Mouse (Mus musculus): Measurements from ENCODE around the gene Slc35a1. TPM values are rescaled to one million over a fixed set of nuclear protein-coding genes. Genes with fewer than 3 reads are reported as not detected.

The Slc35a1 gene
- polyA plus RNA-seq, 1 experiment from 2014 or later, result 42.8 TPM

GRCm38 (mm10) chr4:34639745-34640364 is 47.4 kb downstream of the Slc35a1 start:
- ATAC-seq (replicated peaks; ENCODE audit: low FRiP score) (no peak), DNase-seq (ENCODE audit: low spot score) (no peak)
- Histone ChIP-seq H3K4me2 (no peak overlapping the region), H3K27me3 (replicated peaks; ENCODE audit: control insufficient read depth, insufficient read depth, low read length) (no peaks in the 10 kb centered on the region), H3K36me3 (ENCODE audit: control insufficient read depth, insufficient read depth, low read length) (peaks cover 8% of the 10 kb centered on the region; the same call in 1 of the 2 replicates), H3K27ac (ENCODE audit: low read depth, low read length) (no peak overlapping the region), H3K4me1 (replicated peaks; ENCODE audit: control insufficient read depth, insufficient read depth, low read length) (no peaks in the 10 kb centered on the region), H3K9ac (ENCODE audit: low read depth, low read length) (no peak overlapping the region), H3K4me3 (ENCODE audit: low read depth, low read length) (no peak overlapping the region), H3K9me3 (ENCODE audit: control insufficient read depth, low read length) (no peaks in the 10 kb centered on the region)
- WGBS, result 86% methylated on average over 5 of the region's 5 CpGs

GRCm38 (mm10) chr4:34637851-34638250 is 49.4 kb downstream of the Slc35a1 start:
- no peak overlapping the region for H3K4me2 ChIP-seq
- H3K4me3 ChIP-seq (ENCODE audit: low read depth, low read length), result no peak overlapping the region
- H3K27me3 ChIP-seq (replicated peaks; ENCODE audit: control insufficient read depth, insufficient read depth, low read length), result no peaks in the 10 kb centered on the region
- no peak for ATAC-seq (replicated peaks; ENCODE audit: low FRiP score)
- no peak overlapping the region for H3K9ac ChIP-seq (ENCODE audit: low read depth, low read length)
- H3K4me1 ChIP-seq (replicated peaks; ENCODE audit: control insufficient read depth, insufficient read depth, low read length), result no peaks in the 10 kb centered on the region
- WGBS, result 83% methylated on average over 4 of the region's 4 CpGs
- no peak for DNase-seq (ENCODE audit: low spot score)
- no peak overlapping the region for H3K27ac ChIP-seq (ENCODE audit: low read depth, low read length)
- no peaks in the 10 kb centered on the region for H3K9me3 ChIP-seq (ENCODE audit: control insufficient read depth, low read length)
- H3K36me3 ChIP-seq (ENCODE audit: control insufficient read depth, insufficient read depth, low read length), result peaks cover 7% of the 10 kb centered on the region; the same call in 1 of the 2 replicates

- no peak overlapping the region for H3K27ac ChIP-seq (ENCODE audit: low read depth, low read length)
- no peak overlapping the region for H3K4me2 ChIP-seq
- H3K9ac ChIP-seq (ENCODE audit: low read depth, low read length), result no peak overlapping the region
- no peak for ATAC-seq (replicated peaks; ENCODE audit: low FRiP score)
- WGBS, result 90% methylated on average over 7 of the region's 7 CpGs
- DNase-seq (ENCODE audit: low spot score), result no peak
- no peaks in the 10 kb centered on the region for H3K9me3 ChIP-seq (ENCODE audit: control insufficient read depth, low read length)
- H3K27me3 ChIP-seq (replicated peaks; ENCODE audit: control insufficient read depth, insufficient read depth, low read length), result no peaks in the 10 kb centered on the region
- no peaks in the 10 kb centered on the region for H3K4me1 ChIP-seq (replicated peaks; ENCODE audit: control insufficient read depth, insufficient read depth, low read length)
- H3K4me3 ChIP-seq (ENCODE audit: low read depth, low read length), result no peak overlapping the region
- H3K36me3 ChIP-seq (ENCODE audit: control insufficient read depth, insufficient read depth, low read length), result peaks cover 5% of the 10 kb centered on the region; the same call in 1 of the 2 replicates
Observed at GRCm38 (mm10) chr4:34637386-34637785, 49.9 kb downstream of the Slc35a1 start.

GRCm38 (mm10) chr4:34636036-34636435 is 51.2 kb downstream of the Slc35a1 start:
- DNase-seq (ENCODE audit: low spot score) (no peak), ATAC-seq (replicated peaks; ENCODE audit: low FRiP score) (no peak)
- H3K27ac ChIP-seq (ENCODE audit: low read depth, low read length), result no peak overlapping the region
- no peaks in the 10 kb centered on the region for H3K9me3 ChIP-seq (ENCODE audit: control insufficient read depth, low read length)
- no peaks in the 10 kb centered on the region for H3K27me3 ChIP-seq (replicated peaks; ENCODE audit: control insufficient read depth, insufficient read depth, low read length)
- no peaks in the 10 kb centered on the region for H3K4me1 ChIP-seq (replicated peaks; ENCODE audit: control insufficient read depth, insufficient read depth, low read length)
- peaks cover 6% of the 10 kb centered on the region; the same call in 1 of the 2 replicates for H3K36me3 ChIP-seq (ENCODE audit: control insufficient read depth, insufficient read depth, low read length)
- no peak overlapping the region for H3K9ac ChIP-seq (ENCODE audit: low read depth, low read length)
- no peak overlapping the region for H3K4me3 ChIP-seq (ENCODE audit: low read depth, low read length)
- no peak overlapping the region for H3K4me2 ChIP-seq
- 83% methylated on average over 5 of the region's 5 CpGs for WGBS

GRCm38 (mm10) chr4:34634129-34634528 is 53.1 kb downstream of the Slc35a1 start:
- no peak overlapping the region for H3K4me3 ChIP-seq (ENCODE audit: low read depth, low read length)

GRCm38 (mm10) chr4:34629956-34630355 is 57.3 kb downstream of the Slc35a1 start:
- no peak for ATAC-seq (replicated peaks; ENCODE audit: low FRiP score)
- H3K36me3 ChIP-seq (ENCODE audit: control insufficient read depth, insufficient read depth, low read length), result peaks cover 10% of the 10 kb centered on the region

More at GRCm38 (mm10) chr4:34634129-34634528, 53.1 kb downstream of the Slc35a1 start:
- H3K36me3 ChIP-seq (ENCODE audit: control insufficient read depth, insufficient read depth, low read length), result peaks cover 8% of the 10 kb centered on the region
- H3K9ac ChIP-seq (ENCODE audit: low read depth, low read length), result no peak overlapping the region
- no peak overlapping the region for H3K27ac ChIP-seq (ENCODE audit: low read depth, low read length)
- H3K4me1 ChIP-seq (replicated peaks; ENCODE audit: control insufficient read depth, insufficient read depth, low read length), result no peaks in the 10 kb centered on the region
- no peak overlapping the region for H3K4me2 ChIP-seq
- ATAC-seq (replicated peaks; ENCODE audit: low FRiP score) (no peak), DNase-seq (ENCODE audit: low spot score) (no peak)
- no peaks in the 10 kb centered on the region for H3K27me3 ChIP-seq (replicated peaks; ENCODE audit: control insufficient read depth, insufficient read depth, low read length)
- 95% methylated on average over 7 of the region's 7 CpGs for WGBS
- H3K9me3 ChIP-seq (ENCODE audit: control insufficient read depth, low read length), result no peaks in the 10 kb centered on the region

GRCm38 (mm10) chr4:34626401-34626800 is 60.8 kb downstream of the Slc35a1 start:
- no peak overlapping the region for H3K4me3 ChIP-seq (ENCODE audit: low read depth, low read length)
- no peaks in the 10 kb centered on the region for H3K9me3 ChIP-seq (ENCODE audit: control insufficient read depth, low read length)
- ATAC-seq (replicated peaks; ENCODE audit: low FRiP score), result no peak
- H3K9ac ChIP-seq (ENCODE audit: low read depth, low read length), result no peak overlapping the region
- H3K4me2 ChIP-seq, result no peak overlapping the region
- no peak overlapping the region for H3K27ac ChIP-seq (ENCODE audit: low read depth, low read length)
- H3K27me3 ChIP-seq (replicated peaks; ENCODE audit: control insufficient read depth, insufficient read depth, low read length), result no peaks in the 10 kb centered on the region
- H3K4me1 ChIP-seq (replicated peaks; ENCODE audit: control insufficient read depth, insufficient read depth, low read length), result no peaks in the 10 kb centered on the region
- H3K36me3 ChIP-seq (ENCODE audit: control insufficient read depth, insufficient read depth, low read length), result peaks cover 14% of the 10 kb centered on the region
- WGBS, result 90% methylated on average over 6 of the region's 6 CpGs
- DNase-seq (ENCODE audit: low spot score), result no peak

More at GRCm38 (mm10) chr4:34629956-34630355, 57.3 kb downstream of the Slc35a1 start:
- Histone ChIP-seq H3K9me3 (ENCODE audit: control insufficient read depth, low read length) (no peaks in the 10 kb centered on the region), H3K4me1 (replicated peaks; ENCODE audit: control insufficient read depth, insufficient read depth, low read length) (no peaks in the 10 kb centered on the region), H3K4me2 (no peak overlapping the region), H3K27me3 (replicated peaks; ENCODE audit: control insufficient read depth, insufficient read depth, low read length) (no peaks in the 10 kb centered on the region), H3K27ac (ENCODE audit: low read depth, low read length) (no peak overlapping the region), H3K4me3 (ENCODE audit: low read depth, low read length) (no peak overlapping the region), H3K9ac (ENCODE audit: low read depth, low read length) (no peak overlapping the region)
- 96% methylated on average over 1 of the region's 1 CpGs for WGBS
- no peak for DNase-seq (ENCODE audit: low spot score)

- H3K4me3 ChIP-seq (ENCODE audit: low read depth, low read length), result no peak overlapping the region
- no peaks in the 10 kb centered on the region for H3K27me3 ChIP-seq (replicated peaks; ENCODE audit: control insufficient read depth, insufficient read depth, low read length)
- H3K9ac ChIP-seq (ENCODE audit: low read depth, low read length), result no peak overlapping the region
- no peaks in the 10 kb centered on the region for H3K4me1 ChIP-seq (replicated peaks; ENCODE audit: control insufficient read depth, insufficient read depth, low read length)
- no peaks in the 10 kb centered on the region for H3K9me3 ChIP-seq (ENCODE audit: control insufficient read depth, low read length)
- H3K27ac ChIP-seq (ENCODE audit: low read depth, low read length), result no peak overlapping the region
- DNase-seq (ENCODE audit: low spot score) (no peak), ATAC-seq (replicated peaks; ENCODE audit: low FRiP score) (no peak)
- 84% methylated on average over 4 of the region's 4 CpGs for WGBS
- H3K4me2 ChIP-seq, result no peak overlapping the region
- peaks cover 11% of the 10 kb centered on the region; the same call in 1 of the 2 replicates for H3K36me3 ChIP-seq (ENCODE audit: control insufficient read depth, insufficient read depth, low read length)
Observed at GRCm38 (mm10) chr4:34625556-34625955, 61.7 kb downstream of the Slc35a1 start.

GRCm38 (mm10) chr4:34616146-34616545 is 71.1 kb downstream of the Slc35a1 start:
- Histone ChIP-seq H3K4me1 (replicated peaks; ENCODE audit: control insufficient read depth, insufficient read depth, low read length) (peaks cover 11% of the 10 kb centered on the region; the same call in 1 of the 2 replicates), H3K27me3 (replicated peaks; ENCODE audit: control insufficient read depth, insufficient read depth, low read length) (no peaks in the 10 kb centered on the region), H3K4me2 (peak overlapping the region; percentile 84), H3K9ac (ENCODE audit: low read depth, low read length) (peak overlapping the region; percentile 94), H3K9me3 (ENCODE audit: control insufficient read depth, low read length) (no peaks in the 10 kb centered on the region), H3K4me3 (ENCODE audit: low read depth, low read length) (peak overlapping the region; percentile 85), H3K27ac (ENCODE audit: low read depth, low read length) (no peak overlapping the region; the same call in 1 of the 2 replicates), H3K36me3 (ENCODE audit: control insufficient read depth, insufficient read depth, low read length) (no peaks in the 10 kb centered on the region)
- WGBS, result 69% methylated on average over 8 of the region's 8 CpGs
- no peak for DNase-seq (ENCODE audit: low spot score)
- ATAC-seq (replicated peaks; ENCODE audit: low FRiP score), result no peak
